Mouse (Mus musculus) stomach, adult 2 months (tissue): ENCODE measurements around the gene Gpat3. TPM values are rescaled to one million over a fixed set of nuclear protein-coding genes. Genes with fewer than 3 reads are reported as not detected.

Source experiments
- polyA plus RNA-seq: library from polyadenylated mRNA; depleted of rRNA; stranded (reverse); fragments of >200 nt; gene quantifications from 2 replicates; pipeline ENCODE4 v1.2.3, GENCODE M21; 2012; rRNA removed

The Gpat3 gene
- polyA plus RNA-seq: 0.64 and 0.88 TPM in 2 replicates

DNA sequence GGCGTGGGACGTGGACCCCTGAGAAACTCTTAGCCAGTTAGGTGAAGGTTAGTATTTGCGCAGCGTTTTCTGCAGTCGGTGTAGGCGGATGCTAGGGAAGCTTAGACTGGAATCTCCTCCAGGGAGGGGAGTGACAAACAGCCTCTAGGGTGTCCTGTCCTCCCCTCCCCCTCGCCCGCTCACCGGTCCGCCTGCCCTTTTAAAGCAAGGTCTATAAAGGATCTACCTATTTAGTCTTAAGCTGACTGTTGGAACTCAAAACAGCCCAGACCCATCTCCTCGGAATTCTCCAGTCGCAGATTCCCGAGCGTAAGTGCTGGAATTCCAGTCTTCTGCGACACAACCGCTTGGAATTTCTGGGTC, at the start of gene Gpat3:
Gene Gpat3, plus strand, starts transcription at position 229 of the 363 bp plus-strand sequence.

DNA sequence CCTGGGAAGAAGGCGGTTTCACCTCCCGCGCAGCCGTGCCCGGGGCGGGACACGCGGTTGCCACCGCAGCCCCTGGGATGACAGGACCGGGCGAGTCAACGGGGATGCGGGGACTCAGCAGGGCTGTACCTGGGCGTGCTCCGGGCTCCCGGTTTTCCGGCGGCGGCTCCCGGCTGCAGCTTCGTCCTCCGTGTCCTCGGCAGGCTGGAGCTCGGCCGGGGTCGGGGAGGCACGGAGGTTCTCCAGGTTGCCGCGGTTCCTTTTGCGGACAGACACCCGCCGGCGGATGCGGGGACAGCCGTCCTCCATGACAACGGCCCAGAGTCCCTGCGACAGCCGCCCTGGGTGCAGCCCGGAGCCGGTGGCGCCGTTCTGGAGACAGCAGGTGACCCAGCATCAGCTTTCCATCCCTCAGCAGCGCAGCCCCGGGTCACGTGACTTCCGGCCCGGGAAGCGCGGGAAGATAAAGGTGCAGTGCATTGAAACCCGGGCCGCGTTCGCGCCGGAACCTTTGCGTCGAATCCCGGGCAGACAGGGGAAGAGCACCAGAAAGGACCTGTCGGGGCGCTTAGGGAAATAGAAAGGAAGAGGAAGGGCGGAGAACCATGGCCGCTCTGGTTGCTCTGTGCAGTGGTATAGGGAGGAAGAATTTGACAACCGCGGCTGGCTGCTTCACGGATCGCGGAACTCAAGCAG, 47.2 kb upstream of the Gpat3 start, which contains the start of the genes Helq and Mrps18c:
Gene Helq, minus strand, starts transcription at position 434 of the 696 bp plus-strand sequence.
Gene Mrps18c, plus strand, starts transcription at position 463 of the 696 bp plus-strand sequence.

DNA sequence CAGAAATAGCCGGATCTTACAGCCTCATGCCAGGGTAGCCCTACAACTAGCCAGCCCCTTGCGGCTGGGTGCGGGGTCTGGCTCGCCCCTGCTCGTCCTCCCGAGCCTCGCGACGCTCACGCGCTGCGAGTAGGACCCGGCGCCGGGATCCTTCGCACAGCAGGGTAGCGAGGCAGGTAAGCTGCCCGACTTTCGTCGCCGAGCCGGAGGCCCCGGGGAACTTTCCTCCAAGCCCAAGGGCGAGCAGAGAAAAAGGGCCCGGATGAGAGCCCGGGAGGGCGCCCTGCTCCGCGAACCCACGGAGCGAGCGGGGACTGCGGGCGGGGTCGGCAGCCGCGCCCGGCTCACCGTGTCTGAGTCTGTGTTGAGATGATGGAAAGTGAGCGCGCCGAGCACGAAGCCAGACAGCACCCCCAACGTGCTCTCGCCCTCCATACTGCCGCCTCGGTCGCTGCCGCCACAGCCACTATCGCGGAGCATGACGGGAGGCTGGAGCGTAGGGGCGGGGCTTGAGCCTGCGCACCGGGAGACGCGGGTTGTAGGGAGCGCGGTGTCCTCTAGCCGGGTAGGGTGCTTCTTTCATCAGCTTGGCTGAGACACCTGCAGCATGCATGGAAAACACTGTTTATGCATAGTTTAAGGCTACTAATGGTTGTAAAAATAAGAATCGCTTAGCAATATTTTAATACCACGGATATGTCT, 24.9 kb upstream of the Gpat3 start, which contains the start of gene Abraxas1:
Gene Abraxas1, minus strand, starts transcription at position 483 of the 702 bp plus-strand sequence.

Other genes with a start within 250 kb of the Gpat3 start
- gene Coq2, start 170.6 kb upstream of the Gpat3 start, polyA plus RNA-seq: 53.1 and 141 TPM in 2 replicates
- 2.9 and 10.1 TPM in 2 replicates for gene Hpse, start 126.0 kb upstream of the Gpat3 start, polyA plus RNA-seq
- 1.4 and 2.2 TPM in 2 replicates for gene Helq, start 47.1 kb upstream of the Gpat3 start, polyA plus RNA-seq
- gene Mrps18c, start 47.1 kb upstream of the Gpat3 start, polyA plus RNA-seq: 4.3 and 5.3 TPM in 2 replicates
- 0.35 and 1.1 TPM in 2 replicates for gene Abraxas1, start 24.7 kb upstream of the Gpat3 start, polyA plus RNA-seq